Mouse (Mus musculus) thymus, postnatal 10 days (tissue): ENCODE measurements around the gene Vmn1r155.
"Not testable (repeated sequence)": the region's sequence is repeated elsewhere in the genome, so short reads cannot be mapped to it uniquely, and the experiment has no call there.

Experiments used
- DNase-seq, 2 experiments: peaks; one replicate each; pipeline ENCODE4 v3.0.0; 2021; ENCODE audit warnings: low spot score in 2 of 2

Gene Vmn1r155

GRCm38 (mm10) chr7:22657718-22658117 lies at the start of gene Vmn1r155:
Gene Vmn1r155 (plus strand): TSS chr7:22658018.
- DNase-seq = not testable (repeated sequence)

GRCm38 (mm10) chr7:22692217-22692616 lies 34.4 kb downstream of the Vmn1r155 start, which contains the start of gene Gm8693:
Gene Gm8693 (minus strand): TSS chr7:22692317.
- not testable (repeated sequence) for DNase-seq
